Mouse (Mus musculus): ENCODE data around the gene Mettl1. TPM values are rescaled to one million over a fixed set of nuclear protein-coding genes. Genes with fewer than 3 reads are reported as not detected.

The Mettl1 gene
- polyA plus RNA-seq, 1 experiment from 2014 or later, result 65.5 TPM

DNA sequence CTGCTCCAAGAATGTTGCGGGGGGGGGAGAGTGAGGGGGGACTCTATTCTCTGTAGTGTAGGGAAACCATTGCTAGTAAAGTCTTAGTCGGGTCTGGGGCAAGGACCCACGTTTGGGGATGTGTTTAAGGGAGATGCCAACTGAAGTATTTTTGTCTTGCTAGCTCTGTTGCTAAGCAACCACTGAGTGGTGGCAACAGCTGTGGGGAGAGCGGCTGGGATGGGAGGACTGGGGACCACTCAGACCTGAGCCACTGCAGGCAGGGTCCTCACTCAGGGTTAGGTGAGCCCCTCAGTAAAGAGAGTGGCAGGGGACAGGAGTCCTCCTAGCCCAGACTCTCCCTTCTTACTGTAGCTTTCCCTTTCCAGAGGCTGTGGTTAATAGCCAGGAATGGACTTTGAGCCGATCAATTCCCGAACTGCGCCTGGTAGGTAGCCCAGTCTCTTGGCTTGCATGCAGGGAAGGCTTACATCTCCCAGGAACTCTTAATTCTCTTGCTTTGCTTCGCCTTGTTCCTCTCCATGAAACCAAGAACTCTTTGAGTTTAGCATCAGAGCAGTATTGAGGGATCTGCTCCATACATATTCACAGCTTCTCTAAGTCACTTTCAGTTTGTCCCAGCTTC is 40.9 kb downstream of the Mettl1 start:
- peaks cover 96% of the 10 kb centered on the region for H3K27me3 ChIP-seq
- no peak overlapping the region for H3K27ac ChIP-seq
- H3K4me3 ChIP-seq, result peak overlapping the region; percentile 33; the same call in 1 of the 2 replicates
- H3K4me1 ChIP-seq, result peaks cover 41% of the 10 kb centered on the region
- ATAC-seq (ENCODE audit: low FRiP score, low read depth), result peak; percentile 46
- no peak overlapping the region; the same call in 1 of the 2 replicates for H3K9ac ChIP-seq
- no peaks in the 10 kb centered on the region for H3K9me3 ChIP-seq
- 32% methylated on average over 8 of the region's 8 CpGs for WGBS
- H3K36me3 ChIP-seq, result no peaks in the 10 kb centered on the region
- H3K4me2 ChIP-seq (replicated peaks), result peak overlapping the region; percentile 98

DNA sequence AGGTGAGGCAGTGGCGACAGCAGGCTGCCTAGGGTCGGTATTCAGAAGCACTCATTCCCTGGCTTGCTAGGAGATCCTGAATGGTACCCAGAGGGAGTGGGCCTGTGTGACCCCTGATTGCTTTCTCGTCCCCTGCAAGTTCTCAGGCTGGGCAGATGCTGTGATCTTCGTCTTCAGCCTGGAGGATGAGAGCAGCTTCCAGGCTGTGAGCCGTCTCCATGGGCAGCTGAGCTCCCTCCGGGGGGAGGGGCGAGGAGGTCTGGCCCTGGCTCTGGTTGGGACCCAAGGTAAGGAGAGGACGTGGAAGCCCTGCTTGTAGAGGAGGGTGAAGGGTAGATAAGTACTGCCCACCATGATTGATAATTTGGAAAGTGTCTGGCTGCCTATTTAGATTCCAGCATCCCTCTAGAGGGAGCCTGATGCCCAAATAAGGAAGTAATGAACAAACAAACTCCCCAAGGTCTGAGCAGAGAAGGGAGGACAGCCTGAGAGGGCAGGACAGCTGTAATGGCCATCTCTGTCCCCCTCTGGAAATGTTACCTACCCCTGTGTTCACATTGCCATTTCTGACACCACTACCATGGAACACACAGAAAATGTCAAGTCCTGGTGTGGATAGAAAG is 42.2 kb downstream of the Mettl1 start:
- ATAC-seq (ENCODE audit: low FRiP score, low read depth), result no peak
- WGBS, result 27% methylated on average over 8 of the region's 8 CpGs
- H3K27me3 ChIP-seq, result peaks cover 96% of the 10 kb centered on the region
- H3K4me2 ChIP-seq (replicated peaks), result no peak overlapping the region
- H3K9ac ChIP-seq, result no peak overlapping the region
- no peak overlapping the region for H3K4me3 ChIP-seq
- no peak overlapping the region for H3K27ac ChIP-seq
- peaks cover 34% of the 10 kb centered on the region for H3K4me1 ChIP-seq
- H3K36me3 ChIP-seq, result no peaks in the 10 kb centered on the region
- H3K9me3 ChIP-seq, result no peaks in the 10 kb centered on the region

DNA sequence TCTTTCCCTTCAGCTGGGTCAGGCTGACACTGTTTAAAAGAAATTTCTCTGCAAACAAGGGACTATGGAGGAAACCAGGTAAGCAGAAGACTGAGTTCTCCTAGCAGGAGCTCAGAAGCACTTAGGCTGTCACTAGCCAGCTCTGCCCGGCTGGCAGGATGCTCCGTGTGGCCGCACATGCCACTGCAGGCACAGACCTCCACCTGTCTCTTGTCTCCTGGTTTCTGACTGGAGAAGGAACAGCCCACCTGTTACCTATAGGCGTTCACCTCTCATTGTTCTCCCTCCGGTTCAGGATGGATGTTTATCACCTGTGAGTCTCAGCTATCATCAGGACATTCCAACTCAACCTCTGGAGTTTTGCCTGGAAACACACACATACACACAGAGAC is 42.7 kb downstream of the Mettl1 start:
- H3K36me3 ChIP-seq, result no peaks in the 10 kb centered on the region
- ATAC-seq (ENCODE audit: low FRiP score, low read depth), result no peak
- no peak overlapping the region for H3K27ac ChIP-seq

DNA sequence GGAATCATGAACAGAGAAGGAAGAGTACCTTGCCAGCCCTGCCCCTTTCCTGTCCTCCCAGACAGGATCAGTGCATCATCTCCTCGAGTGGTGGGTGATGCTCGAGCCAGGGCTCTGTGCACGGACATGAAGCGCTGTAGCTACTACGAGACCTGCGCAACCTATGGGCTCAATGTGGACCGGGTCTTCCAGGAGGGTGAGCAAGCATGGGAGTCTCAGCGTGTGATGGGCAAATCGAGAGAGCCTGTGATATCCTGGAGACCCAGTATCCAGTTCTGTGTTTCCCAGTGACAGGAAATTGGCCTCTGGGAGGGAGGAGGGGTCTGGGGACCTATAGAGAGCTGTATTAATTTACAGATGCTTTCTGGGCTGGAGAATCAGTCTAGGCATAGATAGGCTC is 43.8 kb downstream of the Mettl1 start:
- Histone ChIP-seq H3K4me2 (replicated peaks) (no peak overlapping the region), H3K27ac (no peak overlapping the region), H3K9ac (no peak overlapping the region), H3K36me3 (no peaks in the 10 kb centered on the region), H3K9me3 (no peaks in the 10 kb centered on the region), H3K4me1 (peaks cover 21% of the 10 kb centered on the region), H3K27me3 (peaks cover 96% of the 10 kb centered on the region), H3K4me3 (no peak overlapping the region)
- no peak for ATAC-seq (ENCODE audit: low FRiP score, low read depth)
- 72% methylated on average over 9 of the region's 9 CpGs for WGBS

More for the DNA sequence above, 42.7 kb downstream of the Mettl1 start:
- no peak overlapping the region for H3K9ac ChIP-seq
- H3K27me3 ChIP-seq, result peaks cover 96% of the 10 kb centered on the region
- no peaks in the 10 kb centered on the region for H3K9me3 ChIP-seq
- no peak overlapping the region for H3K4me2 ChIP-seq (replicated peaks)
- 46% methylated on average over 5 of the region's 5 CpGs for WGBS
- no peak overlapping the region for H3K4me3 ChIP-seq
- H3K4me1 ChIP-seq, result peaks cover 32% of the 10 kb centered on the region

DNA sequence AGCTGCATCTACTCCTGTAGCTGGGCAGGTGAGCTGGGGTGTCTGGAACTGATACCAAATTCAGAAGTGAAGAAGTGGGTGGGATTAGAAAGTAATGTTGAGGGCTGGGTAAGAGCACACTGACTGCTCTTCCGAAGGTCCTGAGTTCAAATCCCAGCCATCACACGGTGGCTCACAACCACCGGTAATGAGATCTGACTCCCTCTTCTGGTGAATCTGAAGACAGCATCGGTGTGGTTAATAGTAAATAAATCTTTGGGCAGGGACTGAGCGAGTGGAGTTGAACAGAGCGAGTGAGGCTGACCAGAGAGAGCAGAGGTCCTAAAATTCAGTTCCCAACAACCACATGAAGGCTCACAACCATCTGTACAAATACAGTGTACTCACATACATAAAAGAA is 44.4 kb downstream of the Mettl1 start:
- no peak overlapping the region for H3K4me2 ChIP-seq (replicated peaks)
- H3K36me3 ChIP-seq, result no peaks in the 10 kb centered on the region
- no peak overlapping the region for H3K9ac ChIP-seq
- 67% methylated on average over 6 of the region's 6 CpGs for WGBS
- no peaks in the 10 kb centered on the region for H3K9me3 ChIP-seq
- H3K4me1 ChIP-seq, result peaks cover 18% of the 10 kb centered on the region
- no peak overlapping the region for H3K4me3 ChIP-seq
- H3K27ac ChIP-seq, result no peak overlapping the region
- no peak for ATAC-seq (ENCODE audit: low FRiP score, low read depth)
- H3K27me3 ChIP-seq, result peaks cover 96% of the 10 kb centered on the region

DNA sequence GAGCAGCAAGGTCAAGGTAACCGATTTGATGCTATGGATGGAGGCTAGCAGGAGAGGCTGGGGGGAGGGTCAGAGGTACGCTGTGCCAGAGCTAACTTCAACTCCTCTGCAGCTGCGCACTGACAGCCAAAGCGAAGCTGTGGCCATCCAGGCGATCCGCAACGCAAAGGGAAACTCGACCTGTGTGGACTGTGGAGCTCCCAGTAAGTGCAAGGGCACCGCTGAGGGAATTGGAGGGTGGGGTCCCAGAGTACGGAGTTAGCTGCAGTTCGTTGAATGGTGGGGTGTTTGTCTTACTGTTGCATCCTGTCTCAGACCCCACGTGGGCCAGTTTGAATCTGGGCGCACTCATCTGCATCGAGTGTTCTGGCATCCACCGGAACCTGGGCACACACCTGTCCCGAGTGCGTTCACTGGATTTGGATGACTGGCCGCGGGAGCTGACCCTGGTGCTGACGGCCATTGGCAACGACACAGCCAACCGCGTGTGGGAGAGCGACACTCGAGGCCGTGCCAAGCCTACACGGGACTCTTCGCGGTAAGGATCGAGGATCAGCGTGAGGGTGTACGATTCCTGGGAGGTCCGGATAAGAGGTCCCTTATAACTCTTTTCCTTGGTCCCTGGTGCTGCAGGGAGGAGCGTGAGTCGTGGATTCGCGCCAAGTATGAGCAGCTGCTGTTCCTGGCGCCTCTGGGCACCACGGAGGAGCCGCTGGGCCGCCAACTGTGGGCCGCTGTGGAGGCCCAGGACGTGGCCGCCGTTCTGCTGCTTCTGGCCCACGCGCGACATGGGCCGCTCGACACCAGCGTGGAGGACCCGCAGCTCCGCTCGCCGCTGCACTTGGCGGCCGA is 49.6 kb downstream of the Mettl1 start:
- Histone ChIP-seq H3K4me1 (peaks cover 26% of the 10 kb centered on the region), H3K27me3 (peaks cover 81% of the 10 kb centered on the region), H3K27ac (no peak overlapping the region), H3K9ac (0 out of 2 replicates have a peak overlapping the region, but pooled peaks have one; percentile 13), H3K36me3 (peaks cover 8% of the 10 kb centered on the region), H3K4me3 (peak overlapping the region; percentile 28), H3K4me2 (replicated peaks) (peak overlapping the region; percentile 53), H3K9me3 (no peaks in the 10 kb centered on the region)
- ATAC-seq (ENCODE audit: low FRiP score, low read depth), result peak; percentile 21; the same call in 1 of the 2 replicates
- WGBS, result 6% methylated on average over 57 of the region's 57 CpGs

DNA sequence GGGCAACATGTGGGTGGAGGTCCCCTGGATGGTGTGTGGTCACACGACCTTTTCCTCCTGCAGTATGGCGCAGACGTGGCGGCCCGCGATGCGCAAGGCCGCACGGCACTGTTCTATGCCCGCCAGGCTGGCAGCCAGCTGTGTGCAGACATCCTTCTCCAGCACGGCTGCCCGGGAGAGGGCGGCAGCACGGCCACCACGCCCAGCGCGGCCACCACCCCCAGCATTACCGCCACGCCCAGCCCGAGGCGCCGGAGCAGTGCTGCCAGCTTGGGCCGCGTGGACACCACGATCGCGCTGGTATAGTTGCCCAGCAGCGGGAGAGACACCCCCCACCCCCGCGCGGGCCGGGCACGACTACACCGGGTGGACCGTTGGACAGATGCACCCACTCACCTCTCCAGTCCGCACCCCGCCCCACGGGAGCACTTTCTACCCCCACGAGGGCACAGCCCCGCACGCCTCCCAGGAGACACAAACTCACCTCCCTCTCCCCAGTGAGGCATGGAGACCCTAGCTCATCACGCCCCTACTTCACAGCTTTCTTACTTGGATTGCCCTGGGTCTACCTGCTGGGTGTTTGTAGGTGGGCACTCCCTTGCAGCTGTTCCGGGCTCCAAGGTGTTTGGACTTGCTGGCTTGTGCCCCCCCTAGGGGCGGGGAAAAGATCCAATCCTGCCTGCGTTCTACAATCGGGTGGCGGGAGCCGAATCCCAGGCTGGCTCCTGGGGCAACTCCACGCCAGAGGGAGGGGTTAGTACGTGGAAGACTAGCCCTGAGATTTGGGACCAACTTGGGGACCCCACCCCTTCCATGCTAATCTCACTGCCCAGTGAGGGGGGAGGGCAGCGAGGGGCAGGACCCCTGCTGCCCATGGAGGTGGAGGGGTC is 50.5 kb downstream of the Mettl1 start:
- Histone ChIP-seq H3K9ac (0 out of 2 replicates have a peak overlapping the region, but pooled peaks have one; percentile 19), H3K36me3 (peaks cover 18% of the 10 kb centered on the region), H3K27me3 (peaks cover 75% of the 10 kb centered on the region), H3K9me3 (no peaks in the 10 kb centered on the region), H3K4me1 (peaks cover 26% of the 10 kb centered on the region), H3K27ac (no peak overlapping the region), H3K4me3 (peak overlapping the region; percentile 28), H3K4me2 (replicated peaks) (peak overlapping the region; percentile 53)
- ATAC-seq (ENCODE audit: low FRiP score, low read depth), result 0 out of 2 replicates have a peak, but pooled peaks have one; percentile 13
- WGBS, result 8% methylated on average over 43 of the region's 51 CpGs

DNA sequence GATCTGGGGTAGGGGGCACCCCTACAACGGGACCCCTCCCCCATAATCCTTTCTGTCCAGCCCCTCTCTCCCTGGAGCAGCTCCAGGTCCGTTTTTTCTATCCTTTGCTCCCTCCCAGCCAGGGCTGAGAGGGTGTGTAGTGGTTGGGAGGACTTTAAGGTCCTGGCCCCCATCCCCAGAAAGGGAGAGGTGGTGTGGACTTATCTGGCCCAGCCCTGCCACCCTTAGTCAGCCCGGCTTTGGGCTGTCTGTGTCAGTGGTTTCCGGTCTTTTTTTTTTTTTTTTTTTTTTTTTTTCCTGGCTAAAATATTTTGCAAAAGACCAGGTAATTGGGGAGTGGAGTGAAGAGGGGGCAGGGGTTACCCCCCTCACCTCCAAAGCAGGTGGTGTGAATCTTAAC is 51.5 kb downstream of the Mettl1 start:
- Histone ChIP-seq H3K4me2 (replicated peaks) (no peak overlapping the region), H3K9ac (no peak overlapping the region), H3K4me3 (no peak overlapping the region), H3K27ac (no peak overlapping the region), H3K27me3 (peaks cover 65% of the 10 kb centered on the region), H3K4me1 (peaks cover 26% of the 10 kb centered on the region), H3K36me3 (peaks cover 28% of the 10 kb centered on the region), H3K9me3 (no peaks in the 10 kb centered on the region)
- 58% methylated on average over 4 of the region's 4 CpGs for WGBS
- no peak for ATAC-seq (ENCODE audit: low FRiP score, low read depth)

DNA sequence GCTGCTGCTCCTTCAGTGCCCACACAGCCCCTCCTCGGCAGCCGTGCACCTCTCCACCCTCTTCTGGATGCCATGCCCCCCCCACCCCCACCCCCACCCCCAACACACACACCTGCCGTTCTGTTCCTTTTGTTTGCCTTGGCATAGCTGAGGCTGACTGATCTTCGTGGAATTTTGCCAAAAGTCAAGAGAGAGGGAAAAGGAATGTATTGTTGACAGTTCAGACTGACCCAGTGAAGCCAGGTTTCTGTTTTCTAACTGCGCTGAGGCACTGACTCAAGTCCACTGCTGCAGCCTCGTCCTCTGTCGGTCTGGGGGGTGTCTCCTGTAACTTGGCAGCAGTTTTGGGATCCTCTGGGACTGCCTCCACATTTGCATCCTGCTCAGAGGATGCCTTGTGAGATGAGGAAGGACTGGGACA is 53.2 kb downstream of the Mettl1 start:
- Histone ChIP-seq H3K9me3 (no peaks in the 10 kb centered on the region), H3K27ac (no peak overlapping the region), H3K27me3 (peaks cover 48% of the 10 kb centered on the region), H3K9ac (no peak overlapping the region), H3K4me2 (replicated peaks) (no peak overlapping the region), H3K36me3 (peaks cover 45% of the 10 kb centered on the region), H3K4me3 (no peak overlapping the region), H3K4me1 (peaks cover 26% of the 10 kb centered on the region)
- 66% methylated on average over 7 of the region's 7 CpGs for WGBS
- ATAC-seq (ENCODE audit: low FRiP score, low read depth), result no peak
